Mouse (Mus musculus) bone marrow macrophage, adult 2 months (primary cell): ENCODE results near the gene Irf3.

Source experiments
- CTCF ChIP-seq: IDR thresholded peaks from 2 replicates; pipeline ENCODE4 v1.5.1; 2012; ENCODE audit warnings: low read depth, mild to moderate bottlenecking, low read length, moderate library complexity
- POLR2A ChIP-seq: IDR thresholded peaks from 2 replicates; pipeline ENCODE4 v1.6.1; 2012; ENCODE audit warnings: mild to moderate bottlenecking, low read depth, low read length, borderline replicate concordance

GRCm38 (mm10) chr7:44984833-44985164 lies 12.6 kb upstream of the Irf3 start:
- TF ChIP-seq CTCF (no peak), POLR2A (no peak)
